Mouse (Mus musculus) Muller cell, postnatal 12 days (primary cell): ENCODE measurements around the gene Pdxp.
"Not testable (repeated sequence)": the region's sequence is repeated elsewhere in the genome, so short reads cannot be mapped to it uniquely, and the experiment has no call there.

Source experiments
- DNase-seq: peaks from one replicate; pipeline ENCODE4 v3.0.0-alpha.2; 2015; ENCODE audit errors: inconsistent ontology term

Gene Pdxp

GRCm38 (mm10) chr15:78913632-78914090 is at the start of gene Pdxp:
Gene Pdxp (plus strand): TSS chr15:78913919.
- peak; percentile 100 for DNase-seq

- peak; percentile 98 for DNase-seq
These were observed 45.3 kb upstream of the Pdxp start for GRCm38 (mm10) chr15:78868398-78868797.

GRCm38 (mm10) chr15:78868826-78869233 is 44.9 kb upstream of the Pdxp start:
- DNase-seq = no peak

GRCm38 (mm10) chr15:78869775-78870174 is 43.9 kb upstream of the Pdxp start:
- peak; percentile 40 for DNase-seq

GRCm38 (mm10) chr15:78872021-78872608 is 41.6 kb upstream of the Pdxp start:
- DNase-seq = no peak

- DNase-seq = no peak
These were observed 39.8 kb upstream of the Pdxp start for GRCm38 (mm10) chr15:78873803-78874435.

- no peak for DNase-seq
These were observed 38.7 kb upstream of the Pdxp start for GRCm38 (mm10) chr15:78874989-78875388.

- no peak for DNase-seq
These were observed 38.2 kb upstream of the Pdxp start for GRCm38 (mm10) chr15:78875537-78875936.

GRCm38 (mm10) chr15:78876258-78876696 is 37.4 kb upstream of the Pdxp start:
- peak; percentile 91 for DNase-seq

GRCm38 (mm10) chr15:78876991-78877809 is 36.5 kb upstream of the Pdxp start, which contains the start of gene Gga1:
Gene Gga1 (plus strand): TSS chr15:78877190.
- DNase-seq = peak; percentile 97

- DNase-seq = no peak
These were observed 35.8 kb upstream of the Pdxp start for GRCm38 (mm10) chr15:78877810-78878390.

- DNase-seq = not testable (repeated sequence)
These were observed 34.8 kb upstream of the Pdxp start for GRCm38 (mm10) chr15:78878792-78879516.

- no peak for DNase-seq
These were observed 33.3 kb upstream of the Pdxp start for GRCm38 (mm10) chr15:78880432-78880831.

GRCm38 (mm10) chr15:78881828-78882227 is 31.9 kb upstream of the Pdxp start:
- no peak for DNase-seq

- no peak for DNase-seq
These were observed 24.3 kb upstream of the Pdxp start for GRCm38 (mm10) chr15:78889401-78889853.

- DNase-seq = no peak
These were observed 21.3 kb upstream of the Pdxp start for GRCm38 (mm10) chr15:78892440-78892839.

- DNase-seq = no peak
These were observed 19.0 kb upstream of the Pdxp start for GRCm38 (mm10) chr15:78894726-78895125.

- peak; percentile 18 for DNase-seq
These were observed 18.0 kb upstream of the Pdxp start for GRCm38 (mm10) chr15:78895741-78896140.

- DNase-seq = peak; percentile 34
These were observed 17.6 kb upstream of the Pdxp start for GRCm38 (mm10) chr15:78896149-78896548.

GRCm38 (mm10) chr15:78897488-78897887 is 16.2 kb upstream of the Pdxp start:
- no peak for DNase-seq

- DNase-seq = no peak
These were observed 15.2 kb upstream of the Pdxp start for GRCm38 (mm10) chr15:78898507-78899001.
